Mouse (Mus musculus): ENCODE measurements around the gene Ankib1.
"Not testable (repeated sequence)": the region's sequence is repeated elsewhere in the genome, so short reads cannot be mapped to it uniquely, and the experiment has no call there.

Ankib1 gene

DNA sequence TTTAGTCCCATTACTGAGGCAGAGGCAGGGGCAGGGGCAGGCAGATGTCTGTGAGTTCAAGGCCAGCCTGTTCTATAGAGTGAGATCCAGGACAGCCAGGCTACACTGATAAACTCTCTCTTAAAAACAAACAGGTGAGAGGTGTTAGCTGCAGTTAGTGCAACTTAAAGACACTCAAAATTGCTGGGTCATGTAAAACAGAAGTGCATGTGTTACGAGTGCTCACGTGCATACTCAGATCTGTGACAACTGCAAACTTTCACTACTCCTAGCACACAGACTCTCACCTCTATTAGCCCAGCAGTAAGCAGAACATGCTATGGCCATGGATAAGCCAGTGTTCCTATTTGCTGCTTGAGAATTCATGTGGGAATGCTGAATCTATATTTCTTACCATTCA is 79.3 kb downstream of the Ankib1 start:
- no peak for DNase-seq

DNA sequence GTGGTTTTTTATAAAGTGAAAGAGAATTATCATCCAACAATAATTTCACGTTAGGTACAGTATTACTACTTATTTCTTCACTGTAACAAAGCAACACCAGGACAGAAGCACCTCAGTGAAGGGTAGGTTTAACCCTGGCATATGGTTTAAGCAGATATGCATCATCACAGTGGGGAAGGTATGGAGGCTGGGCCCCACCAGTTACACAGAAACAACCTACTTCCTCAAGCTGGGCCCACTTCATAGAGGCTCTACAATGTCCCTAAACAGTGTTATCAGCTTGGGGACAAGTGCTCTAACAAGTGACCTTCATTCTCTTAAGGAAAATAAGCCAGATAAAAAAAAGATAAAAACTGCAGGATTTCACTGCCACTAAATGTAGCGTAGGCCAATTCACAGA is 79.9 kb downstream of the Ankib1 start:
- DNase-seq: no peak

DNA sequence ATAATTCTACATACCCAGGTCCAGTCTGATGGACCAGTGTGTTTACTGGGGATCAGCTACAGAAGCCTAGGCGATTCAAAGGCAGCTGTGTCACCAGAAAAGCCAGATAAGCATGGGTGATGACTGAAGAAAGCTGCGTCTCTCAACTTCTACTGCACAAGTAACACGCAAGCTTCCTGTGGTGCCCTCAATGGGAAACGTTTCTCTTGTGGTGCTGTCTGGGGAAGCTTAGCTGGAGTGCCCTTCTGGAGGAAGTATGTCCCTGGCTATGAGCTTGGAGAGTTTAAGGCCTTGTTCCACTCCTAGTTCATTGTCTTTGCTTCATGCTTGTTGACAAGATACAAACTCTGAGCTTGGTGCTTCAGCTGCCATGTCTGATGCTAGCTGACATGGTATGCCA is 83.4 kb downstream of the Ankib1 start:
- DNase-seq: no peak

DNA sequence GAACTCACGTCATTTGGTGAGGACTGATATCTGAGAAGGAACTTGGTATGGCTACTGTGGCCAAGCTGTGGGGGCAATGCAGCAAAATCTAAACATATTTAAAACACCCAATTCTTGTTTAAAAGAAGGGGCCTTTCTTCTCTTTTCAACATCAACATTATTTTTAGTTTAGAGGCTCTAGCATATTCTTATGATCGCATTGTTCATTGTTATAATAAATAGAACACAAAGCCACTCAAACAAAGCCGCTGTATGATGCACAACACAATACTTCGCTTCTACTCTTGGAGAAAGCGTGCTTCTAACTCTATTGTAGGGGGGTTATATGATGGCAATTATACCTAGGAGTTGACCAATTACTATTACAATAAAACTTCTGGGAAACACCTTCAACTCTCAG is 86.9 kb downstream of the Ankib1 start:
- DNase-seq: no peak

- DNase-seq: no peak
Measured at GRCm38 (mm10) chr5:3702180-3702579, 100.5 kb downstream of the Ankib1 start.

DNA sequence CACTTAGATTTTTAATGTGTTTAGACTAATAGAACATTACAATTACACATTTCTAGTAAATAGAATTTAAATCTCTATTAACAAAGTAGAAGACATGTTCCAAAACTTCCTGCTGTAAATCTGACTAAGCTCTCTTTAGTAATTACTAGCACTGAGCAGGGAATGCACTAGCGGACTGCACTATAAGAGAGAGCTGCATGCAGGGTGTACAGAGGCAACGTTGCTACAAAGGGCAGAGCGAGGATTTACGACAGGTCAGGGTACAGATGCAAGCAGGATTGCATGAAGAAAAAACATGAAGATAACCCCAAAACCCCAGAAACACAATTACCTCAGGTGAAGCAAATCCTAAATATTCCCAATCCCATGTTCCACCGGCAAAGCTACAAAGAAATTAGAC is 102.7 kb downstream of the Ankib1 start:
- DNase-seq: no peak

GRCm38 (mm10) chr5:3696031-3696430 is 106.7 kb downstream of the Ankib1 start:
- DNase-seq: no peak

- DNase-seq: no peak
Measured at GRCm38 (mm10) chr5:3695191-3695590, 107.5 kb downstream of the Ankib1 start.

DNA sequence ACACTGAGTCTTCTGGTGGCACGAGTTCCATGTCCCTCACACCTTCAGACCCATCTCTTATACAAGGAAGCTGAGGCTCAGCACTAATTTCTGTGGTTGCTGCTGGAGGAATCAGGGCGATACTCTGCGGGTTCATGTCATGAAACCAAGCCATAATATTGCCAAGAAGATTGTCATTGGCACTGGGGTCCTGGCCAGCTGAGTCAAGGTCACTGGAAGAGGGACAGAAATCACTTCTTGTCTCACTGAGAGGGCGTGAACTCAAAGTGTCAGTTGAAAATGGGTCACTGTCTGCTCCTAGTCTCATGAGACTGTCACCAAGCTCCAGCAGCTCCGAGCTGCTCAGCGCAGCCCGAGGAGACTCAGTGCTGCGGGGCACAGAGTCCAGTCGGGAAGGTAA is 109.8 kb downstream of the Ankib1 start:
- DNase-seq: no peak

- DNase-seq: no peak
Measured at GRCm38 (mm10) chr5:3691283-3691682, 111.4 kb downstream of the Ankib1 start.

DNA sequence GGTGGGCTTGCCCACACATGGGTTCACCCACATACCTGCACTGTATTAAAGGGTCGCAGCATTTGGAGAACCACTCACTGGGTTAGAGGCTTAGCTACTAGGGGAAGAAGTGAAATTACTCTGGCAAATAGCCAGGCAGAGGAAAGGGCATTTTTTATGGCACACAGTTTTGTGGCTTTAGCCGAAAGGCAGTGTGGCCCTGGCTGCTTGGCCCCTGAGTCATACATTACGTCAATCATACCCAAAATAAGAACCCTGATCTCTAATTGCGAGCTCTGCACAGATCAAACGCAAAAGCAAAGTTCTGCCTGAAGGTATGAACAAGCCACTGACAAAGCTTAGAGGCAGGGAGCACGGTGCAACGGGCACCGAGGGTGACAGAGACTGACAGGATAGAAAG is 114.4 kb downstream of the Ankib1 start:
- no peak for DNase-seq

GRCm38 (mm10) chr5:3669938-3670554 is 132.7 kb downstream of the Ankib1 start:
- no peak for DNase-seq

- no peak for DNase-seq
Measured at GRCm38 (mm10) chr5:3666585-3666984, 136.1 kb downstream of the Ankib1 start.

GRCm38 (mm10) chr5:3665225-3665624 is 137.5 kb downstream of the Ankib1 start:
- DNase-seq: no peak

DNA sequence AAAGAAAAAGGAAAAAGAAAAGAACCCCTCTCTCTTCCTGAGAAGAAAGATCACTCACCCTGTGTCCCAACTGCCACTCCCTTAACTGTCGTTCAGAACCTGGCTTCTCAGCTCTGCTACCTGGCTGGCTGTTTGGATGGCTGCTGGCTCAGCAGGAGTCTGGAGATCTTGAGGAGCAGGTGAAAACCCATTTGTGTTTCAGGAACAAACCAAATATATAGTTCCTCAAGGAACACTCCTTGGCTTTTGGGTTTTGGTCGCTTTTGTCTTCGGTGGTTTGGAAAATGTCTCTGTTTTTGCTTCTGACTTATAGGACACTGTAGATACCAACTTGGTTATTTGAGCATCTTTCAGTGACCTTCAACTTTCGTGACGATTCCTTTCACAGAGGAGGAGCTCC is 145.6 kb downstream of the Ankib1 start, which contains the start of gene Gatad1:
TSS of gene Gatad1 (minus strand) at position 101 of the 400 bp plus-strand sequence.
- no peak for DNase-seq

GRCm38 (mm10) chr5:3653801-3654200 is 148.9 kb downstream of the Ankib1 start:
- no peak for DNase-seq

DNA sequence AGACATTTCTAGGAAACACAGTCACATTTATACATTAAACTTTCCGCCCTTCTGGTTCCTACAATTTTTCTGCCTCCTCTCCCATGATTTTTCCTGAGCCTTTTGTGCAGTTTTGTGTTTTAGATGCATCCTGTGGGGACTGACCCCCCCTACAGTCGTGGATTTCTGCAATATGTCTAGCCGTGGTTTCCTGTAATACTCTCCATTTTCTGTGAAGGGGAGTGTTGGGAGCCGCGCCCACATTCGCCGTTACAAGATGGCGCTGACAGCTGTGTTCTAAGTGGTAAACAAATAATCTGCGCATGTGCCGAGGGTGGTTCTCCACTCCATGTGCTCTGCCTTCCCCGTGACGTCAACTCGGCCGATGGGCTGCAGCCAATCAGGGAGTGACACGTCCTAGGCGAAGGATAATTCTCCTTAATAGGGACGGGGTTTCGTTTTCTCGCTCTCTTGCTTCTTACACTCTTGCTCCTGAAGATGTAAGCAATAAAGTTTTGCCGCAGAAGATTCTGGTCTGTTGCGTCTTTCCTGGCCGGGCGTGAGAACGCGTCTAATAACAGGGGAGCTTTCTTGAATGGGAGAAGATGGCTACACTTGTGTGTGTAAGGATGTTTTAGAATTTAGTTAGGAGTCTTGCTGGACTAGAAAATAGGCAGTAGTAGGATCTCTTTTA is 149.7 kb downstream of the Ankib1 start:
- not testable (repeated sequence) for DNase-seq

DNA sequence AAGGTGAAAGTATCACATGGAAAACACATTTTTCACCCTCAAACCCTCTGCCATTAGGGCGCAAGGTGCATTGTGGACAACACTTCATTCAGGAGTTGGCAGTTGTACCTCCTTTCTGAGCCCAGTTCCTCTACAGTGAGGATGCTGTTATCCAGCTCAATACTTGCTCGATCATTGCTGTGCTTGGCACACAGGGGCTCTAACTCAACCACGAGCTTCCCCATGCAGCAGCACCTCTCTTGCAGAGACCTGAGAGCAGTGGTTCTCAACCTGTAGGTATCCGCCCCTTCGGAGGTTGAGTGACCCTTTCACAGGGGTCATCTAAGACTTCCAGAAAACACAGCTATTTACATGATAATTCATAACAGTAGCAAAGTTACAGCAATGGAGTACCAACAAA is 151.1 kb downstream of the Ankib1 start:
- DNase-seq: no peak

DNA sequence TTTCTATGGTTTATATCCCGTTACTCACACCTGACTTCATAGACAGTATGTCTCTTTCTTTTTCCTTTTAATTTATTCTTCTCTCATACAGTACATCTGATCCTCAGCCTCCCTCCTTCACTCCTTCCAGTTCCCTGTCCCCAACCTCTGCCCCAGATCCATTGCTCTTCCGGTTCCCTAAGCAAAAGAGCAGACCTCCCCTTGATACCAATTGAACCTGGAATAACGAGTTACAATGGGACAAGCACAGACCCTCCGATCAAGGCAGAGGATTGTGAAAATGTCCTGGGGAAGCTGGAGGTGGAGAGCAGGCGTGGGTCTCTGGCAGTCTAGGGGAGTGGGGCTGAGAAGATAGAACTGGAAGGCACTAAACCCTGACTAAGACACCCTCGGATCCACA is 151.8 kb downstream of the Ankib1 start, which contains the start of gene Tmbim7:
TSS of gene Tmbim7 (plus strand) at position 301 of the 400 bp plus-strand sequence.
- DNase-seq: no peak

DNA sequence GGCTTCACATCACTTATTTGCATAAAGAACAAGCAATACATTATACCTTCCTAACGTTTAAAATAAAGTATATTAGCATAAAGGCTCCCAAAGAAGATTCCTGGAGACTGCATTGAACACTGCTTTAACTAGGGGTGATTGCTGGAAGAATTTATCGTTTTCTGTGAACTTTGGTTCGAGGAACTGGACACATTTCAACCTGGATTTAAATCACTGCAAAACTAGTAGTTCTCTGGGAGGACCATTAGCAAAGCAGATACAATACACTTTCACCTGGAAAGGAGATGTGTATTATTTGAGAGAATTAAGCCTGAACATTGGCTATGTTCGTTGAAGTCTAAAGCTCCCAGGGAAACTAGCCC is 153.9 kb downstream of the Ankib1 start:
- no peak for DNase-seq

DNA sequence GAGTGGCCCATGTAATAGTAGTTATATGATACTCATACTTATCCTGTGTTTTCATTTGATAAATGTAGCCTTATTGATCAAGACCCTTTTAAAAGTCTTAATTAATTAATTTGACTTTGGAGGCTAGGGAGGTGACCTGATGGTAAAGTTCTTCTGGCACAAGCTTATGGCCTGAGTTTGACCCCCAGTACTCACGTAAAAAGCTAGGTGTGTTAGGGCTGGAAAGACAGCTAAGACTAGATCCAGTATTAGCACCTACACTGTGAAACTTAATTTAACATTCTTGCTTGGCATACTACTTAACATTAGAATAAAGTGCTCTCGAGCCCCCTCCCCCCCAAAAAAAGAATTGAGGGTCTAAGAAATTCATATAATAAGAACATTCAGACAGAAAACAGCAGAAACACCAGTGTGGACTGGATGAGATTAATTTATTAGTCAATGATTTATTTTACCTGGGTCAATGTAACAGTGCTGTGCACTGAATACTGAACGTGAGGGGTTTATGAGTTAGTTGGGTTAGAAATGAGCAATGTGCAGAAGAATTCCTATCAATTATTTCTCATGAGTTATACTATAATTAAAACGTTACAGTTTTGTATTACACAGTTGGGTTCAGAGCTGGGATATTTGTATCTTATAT is 154.4 kb downstream of the Ankib1 start:
- no peak for DNase-seq

DNA sequence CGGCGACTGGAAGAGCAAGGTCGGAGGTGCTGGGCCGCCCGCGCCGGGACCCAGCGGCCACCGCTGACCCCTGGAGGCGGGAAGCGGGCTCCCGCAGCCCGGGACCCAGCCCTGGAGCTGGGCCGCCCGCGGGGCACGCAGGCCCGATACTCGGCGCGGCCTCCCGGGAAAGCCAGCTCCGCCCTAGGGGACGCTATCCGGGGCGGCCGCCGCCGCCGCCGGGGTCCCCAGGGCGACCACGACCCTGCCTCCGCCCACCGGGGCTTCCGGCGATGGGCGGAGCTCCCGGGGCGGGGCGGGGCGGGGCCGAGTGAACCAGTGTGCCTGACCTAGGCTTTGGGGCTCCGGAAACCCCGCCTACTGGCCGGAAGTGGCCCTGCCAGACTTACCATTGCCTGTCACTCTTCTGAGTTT is 155.0 kb downstream of the Ankib1 start:
- DNase-seq: peak; percentile 78

DNA sequence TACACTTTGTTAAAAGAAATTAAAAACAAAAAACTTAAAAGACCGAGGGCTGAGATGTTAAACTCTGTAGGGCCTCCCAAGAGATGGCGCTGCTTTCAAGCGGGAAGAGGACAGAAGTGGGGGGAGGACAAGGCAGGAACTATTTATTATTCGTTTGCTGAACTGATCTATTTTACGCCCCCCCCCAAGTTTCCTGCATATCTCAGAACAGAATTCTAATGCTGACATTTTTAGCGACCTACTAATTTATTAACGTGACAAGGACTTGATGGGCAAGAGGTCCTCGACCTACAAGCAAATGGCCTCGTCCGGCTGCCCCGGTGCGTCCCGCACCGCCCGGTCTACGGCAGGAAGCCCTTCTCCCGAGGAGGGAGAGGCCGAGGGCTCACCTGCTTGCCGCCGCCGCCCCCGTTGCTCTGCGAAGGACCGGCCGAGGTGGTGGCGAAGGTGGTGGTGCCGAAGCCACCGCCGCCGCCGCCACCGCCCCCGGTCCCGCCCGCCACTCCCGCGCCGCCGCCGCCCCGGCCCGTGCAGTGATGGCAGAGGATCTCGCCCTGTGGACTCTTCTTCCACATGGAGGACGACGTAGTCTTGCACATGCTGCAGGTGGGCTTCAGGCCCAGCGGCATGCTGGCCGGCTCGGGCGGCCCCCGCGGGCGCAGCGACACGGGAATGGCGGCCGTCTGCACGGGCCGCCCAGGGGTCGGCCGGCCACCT is 155.6 kb downstream of the Ankib1 start:
- DNase-seq: peak; percentile 53

DNA sequence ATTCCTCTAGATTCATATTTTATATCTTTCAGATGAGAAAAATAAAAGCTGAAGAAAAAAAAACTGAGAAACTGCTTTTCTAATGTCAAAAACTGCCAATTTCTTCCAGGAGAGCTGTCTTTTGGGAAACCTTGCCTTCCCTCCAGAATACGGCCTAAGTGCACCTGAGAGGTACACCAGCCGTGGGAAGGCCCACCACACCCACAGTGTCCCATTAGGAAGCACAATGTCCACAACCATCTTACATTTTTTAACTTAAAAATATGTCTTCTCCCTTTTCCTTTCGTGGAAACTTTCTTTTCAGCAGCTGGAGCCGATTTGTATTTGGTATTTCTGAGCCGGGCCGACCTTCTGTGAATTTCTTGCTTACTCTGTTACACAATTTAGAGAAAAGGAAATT is 156.2 kb downstream of the Ankib1 start:
- no peak for DNase-seq
